Mouse (Mus musculus) erythroblast, embryonic 14.5 days (primary cell): ENCODE measurements around the gene Eef1a1. TPM values are rescaled to one million over a fixed set of nuclear protein-coding genes. Genes with fewer than 3 reads are reported as not detected.
"Not testable (repeated sequence)": the region's sequence is repeated elsewhere in the genome, so short reads cannot be mapped to it uniquely, and the experiment has no call there.

ENCODE experiments used
- H3K27me3 ChIP-seq: 2 replicates; pipeline ENCODE4 v1.6.1; 2012; ENCODE audit warnings: inconsistent platforms; ENCODE audit not compliant: control insufficient read depth
- H3K36me3 ChIP-seq: 2 replicates; pipeline ENCODE4 v1.6.1; 2012; ENCODE audit warnings: mild to moderate bottlenecking, inconsistent platforms; ENCODE audit not compliant: control insufficient read depth
- H3K4me1 ChIP-seq: 2 replicates; pipeline ENCODE4 v1.6.1; 2012; ENCODE audit warnings: inconsistent platforms; ENCODE audit not compliant: control insufficient read depth
- H3K4me3 ChIP-seq: replicated peaks from 2 replicates; pipeline ENCODE3; 2012; ENCODE audit warnings: moderate library complexity, mild to moderate bottlenecking, inconsistent platforms
- H3K9me3 ChIP-seq: 2 replicates; pipeline ENCODE4 v1.6.1; 2012; ENCODE audit warnings: low read length, inconsistent platforms, mixed read lengths; ENCODE audit not compliant: control insufficient read depth
- GATA1 ChIP-seq: IDR thresholded peaks from 2 replicates; pipeline ENCODE4 v1.6.1; 2012; ENCODE audit warnings: low read length, inconsistent platforms, mixed read lengths
- TAL1 ChIP-seq: IDR thresholded peaks from 3 replicates; pipeline ENCODE4 v1.6.1; 2012; ENCODE audit warnings: low read length, inconsistent platforms, mixed read lengths
- polyA plus RNA-seq: library from polyadenylated mRNA; stranded (reverse); fragments of >175 nt; gene quantifications from 2 replicates; pipeline ENCODE4 v1.2.3, GENCODE M21; 2012

The Eef1a1 gene
- polyA plus RNA-seq, 1 experiment = 54.8 TPM

GRCm38 (mm10) chr9:78500386-78500785 is 11.4 kb upstream of the Eef1a1 start:
- TF ChIP-seq GATA1 (no peak), TAL1 (no peak)
- peaks cover 13% of the 10 kb centered on the region for H3K27me3 ChIP-seq
- no peaks in the 10 kb centered on the region; the same call in 1 of the 2 replicates for H3K4me1 ChIP-seq
- H3K4me3 ChIP-seq = no peak overlapping the region
- no peaks in the 10 kb centered on the region for H3K9me3 ChIP-seq
- H3K36me3 ChIP-seq = no peaks in the 10 kb centered on the region

- Histone ChIP-seq H3K27me3 (peaks cover 15% of the 10 kb centered on the region), H3K4me3 (no peak overlapping the region), H3K4me1 (peaks cover 3% of the 10 kb centered on the region; the same call in 1 of the 2 replicates), H3K36me3 (no peaks in the 10 kb centered on the region), H3K9me3 (no peaks in the 10 kb centered on the region)
- no peak for TF ChIP-seq GATA1
- no peak for TF ChIP-seq TAL1
Measured at GRCm38 (mm10) chr9:78493171-78493570, 4.2 kb upstream of the Eef1a1 start.

- Histone ChIP-seq H3K27me3 (peaks cover 20% of the 10 kb centered on the region), H3K9me3 (no peaks in the 10 kb centered on the region), H3K4me1 (peaks cover 3% of the 10 kb centered on the region; the same call in 1 of the 2 replicates), H3K36me3 (no peaks in the 10 kb centered on the region), H3K4me3 (no peak overlapping the region)
- no peak for TF ChIP-seq TAL1
- TF ChIP-seq GATA1 = no peak
Measured at GRCm38 (mm10) chr9:78492254-78492653, 3.3 kb upstream of the Eef1a1 start.

- no peaks in the 10 kb centered on the region for H3K36me3 ChIP-seq
- H3K4me3 ChIP-seq = no peak overlapping the region
- H3K4me1 ChIP-seq = peaks cover 3% of the 10 kb centered on the region; the same call in 1 of the 2 replicates
- peaks cover 20% of the 10 kb centered on the region for H3K27me3 ChIP-seq
- H3K9me3 ChIP-seq = no peaks in the 10 kb centered on the region
- TF ChIP-seq TAL1 (no peak), GATA1 (no peak)
Measured at GRCm38 (mm10) chr9:78491169-78491568, 2.2 kb upstream of the Eef1a1 start.

GRCm38 (mm10) chr9:78488021-78488420 is 930 bp downstream of the Eef1a1 start:
- H3K27me3 ChIP-seq = peaks cover 18% of the 10 kb centered on the region
- H3K9me3 ChIP-seq, H3K4me1 ChIP-seq, H3K36me3 ChIP-seq, H3K4me3 ChIP-seq: not testable (repeated sequence)

- Histone ChIP-seq H3K9me3 (no peaks in the 10 kb centered on the region), H3K4me3 (no peak overlapping the region), H3K4me1 (peaks cover 26% of the 10 kb centered on the region), H3K36me3 (peaks cover 14% of the 10 kb centered on the region), H3K27me3 (peaks cover 16% of the 10 kb centered on the region)
- TF ChIP-seq TAL1 = no peak
- no peak for TF ChIP-seq GATA1
Measured at GRCm38 (mm10) chr9:78484660-78485059, 4.3 kb downstream of the Eef1a1 start.

GRCm38 (mm10) chr9:78482386-78482785 is 6.6 kb downstream of the Eef1a1 start:
- H3K4me3 ChIP-seq = peak overlapping the region; percentile 87
- H3K36me3 ChIP-seq = peaks cover 35% of the 10 kb centered on the region
- H3K27me3 ChIP-seq = peaks cover under 1% of the 10 kb centered on the region; the same call in 1 of the 2 replicates
- TF ChIP-seq GATA1 (no peak), TAL1 (no peak)
- peaks cover 38% of the 10 kb centered on the region for H3K4me1 ChIP-seq
- no peaks in the 10 kb centered on the region for H3K9me3 ChIP-seq

GRCm38 (mm10) chr9:78481423-78482331 is 7.3 kb downstream of the Eef1a1 start:
- peak overlapping the region; percentile 87 for H3K4me3 ChIP-seq
- H3K36me3 ChIP-seq = peaks cover 42% of the 10 kb centered on the region
- TF ChIP-seq GATA1 = no peak
- no peaks in the 10 kb centered on the region for H3K27me3 ChIP-seq
- peaks cover 41% of the 10 kb centered on the region for H3K4me1 ChIP-seq
- H3K9me3 ChIP-seq = no peaks in the 10 kb centered on the region

- H3K4me1 ChIP-seq = peaks cover 41% of the 10 kb centered on the region
- H3K36me3 ChIP-seq = peaks cover 49% of the 10 kb centered on the region
- TF ChIP-seq GATA1 (no peak), TAL1 (no peak)
- H3K9me3 ChIP-seq = no peaks in the 10 kb centered on the region
- no peaks in the 10 kb centered on the region for H3K27me3 ChIP-seq
- H3K4me3 ChIP-seq = peak overlapping the region; percentile 87
Measured at GRCm38 (mm10) chr9:78480706-78481358, 8.1 kb downstream of the Eef1a1 start.

GRCm38 (mm10) chr9:78480227-78480626 is 8.7 kb downstream of the Eef1a1 start:
- Histone ChIP-seq H3K36me3 (peaks cover 53% of the 10 kb centered on the region), H3K4me1 (peaks cover 41% of the 10 kb centered on the region), H3K4me3 (peak overlapping the region; percentile 87)
- H3K27me3 ChIP-seq, H3K9me3 ChIP-seq: not testable (repeated sequence)

GRCm38 (mm10) chr9:78479308-78479707 is 9.6 kb downstream of the Eef1a1 start:
- H3K27me3 ChIP-seq, H3K9me3 ChIP-seq: not testable (repeated sequence)
- Histone ChIP-seq H3K4me1 (peaks cover 41% of the 10 kb centered on the region), H3K4me3 (peak overlapping the region; percentile 49), H3K36me3 (peaks cover 62% of the 10 kb centered on the region)

GRCm38 (mm10) chr9:78478009-78478605 is 10.8 kb downstream of the Eef1a1 start:
- not testable (repeated sequence) for H3K27me3 ChIP-seq, H3K9me3 ChIP-seq, H3K4me3 ChIP-seq
- peaks cover 41% of the 10 kb centered on the region for H3K4me1 ChIP-seq
- peaks cover 74% of the 10 kb centered on the region for H3K36me3 ChIP-seq
